Mouse (Mus musculus): Measurements from ENCODE around the gene Acad11.
A peak's percentile ranks its signal among the peaks of the same experiment; 100 is the strongest.

Gene Acad11

DNA sequence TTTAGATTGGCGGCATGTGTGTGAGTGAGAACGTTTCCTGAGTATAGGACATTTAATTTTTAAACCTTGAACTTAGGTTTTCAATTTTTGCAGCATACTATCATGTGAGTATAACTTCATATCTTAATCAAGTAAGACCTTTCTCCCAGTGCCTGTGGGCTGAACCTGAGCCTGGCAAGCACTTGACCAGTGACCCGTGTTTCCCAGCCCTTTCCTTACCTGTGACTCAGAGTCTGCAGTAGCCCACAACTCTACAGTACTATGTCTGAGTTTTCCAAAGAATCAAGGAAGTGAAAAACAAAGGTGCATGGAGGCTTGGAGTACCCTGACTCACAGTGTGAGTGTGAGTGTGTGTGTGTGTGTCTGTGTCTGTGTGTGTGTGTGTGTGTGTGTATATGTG lies 16.9 kb downstream of the Acad11 start:
- DNase-seq (ENCODE audit: low spot score) = no peak

DNA sequence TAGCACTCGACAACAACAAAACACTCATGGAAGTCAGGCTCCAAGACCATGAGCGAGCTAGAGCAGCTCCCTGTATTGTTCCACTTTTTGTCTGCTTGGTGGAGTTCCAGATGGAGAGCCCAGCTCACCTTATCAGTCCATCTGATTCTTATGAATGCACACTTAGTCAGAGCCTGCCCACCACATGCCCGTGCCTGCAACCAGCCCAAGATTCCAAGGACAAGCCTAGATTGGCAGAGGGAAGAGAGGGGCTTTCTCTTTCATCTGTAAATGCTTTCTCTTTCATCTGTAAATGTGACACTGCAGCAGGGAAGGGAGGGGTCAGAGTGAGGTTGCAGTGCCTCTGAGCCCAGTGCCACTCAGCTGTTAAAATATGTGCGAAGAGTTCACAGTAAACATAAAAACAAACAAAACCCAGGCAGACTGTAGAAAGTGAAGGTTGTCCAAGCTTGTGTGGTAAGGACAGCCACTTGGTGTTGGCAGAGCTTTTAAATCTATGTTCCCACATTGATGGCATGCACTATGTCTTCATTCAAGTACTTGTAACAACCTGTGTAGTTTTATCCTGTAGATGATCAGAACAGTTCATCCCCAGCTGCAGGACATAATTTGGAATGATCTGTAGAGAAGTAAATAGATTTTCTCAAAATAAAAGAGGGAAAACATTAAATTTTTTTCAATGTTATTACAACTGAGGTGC lies 22.7 kb downstream of the Acad11 start:
- no peak for DNase-seq (ENCODE audit: low spot score)

DNA sequence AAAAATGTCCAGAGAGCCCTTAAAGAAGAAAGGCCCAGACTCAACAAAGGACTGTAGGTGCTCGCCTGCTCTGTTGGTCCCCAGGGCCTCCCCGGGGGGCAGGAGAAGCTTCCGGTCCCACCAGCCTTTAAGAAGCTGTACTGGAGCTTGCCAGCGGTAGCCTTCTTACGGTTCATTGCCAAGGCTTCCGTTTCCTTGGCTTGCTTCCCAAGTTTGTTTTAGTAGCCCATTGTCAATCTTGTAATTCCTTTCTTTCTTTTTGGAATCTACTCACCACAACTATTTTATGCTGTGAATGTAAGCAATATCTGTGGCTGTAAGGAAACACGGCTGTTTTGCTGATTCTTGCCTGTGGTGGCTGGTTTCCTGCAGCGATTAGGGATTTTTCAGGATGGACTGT lies 25.4 kb downstream of the Acad11 start:
- no peak for DNase-seq (ENCODE audit: low spot score)

DNA sequence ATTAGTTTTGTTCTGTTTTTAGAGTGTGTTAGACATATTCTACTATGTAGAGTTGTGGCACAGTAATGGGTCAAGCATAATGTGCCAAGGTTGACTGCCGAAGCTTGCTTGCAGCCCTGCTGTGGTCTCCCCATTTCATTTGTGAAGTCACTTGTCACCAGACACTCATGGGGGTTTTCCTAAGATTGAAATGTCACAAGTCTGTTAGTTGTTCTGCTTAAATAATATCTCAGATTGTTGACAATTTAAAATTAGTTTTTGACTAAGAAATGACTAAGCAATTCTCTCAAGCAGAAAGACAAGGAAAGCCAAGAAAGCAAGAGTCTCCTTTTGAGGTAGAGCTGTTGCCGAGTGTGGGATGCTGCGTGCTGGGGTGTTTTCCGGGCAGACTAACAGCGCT lies 29.8 kb downstream of the Acad11 start:
- DNase-seq (ENCODE audit: low spot score) = no peak

DNA sequence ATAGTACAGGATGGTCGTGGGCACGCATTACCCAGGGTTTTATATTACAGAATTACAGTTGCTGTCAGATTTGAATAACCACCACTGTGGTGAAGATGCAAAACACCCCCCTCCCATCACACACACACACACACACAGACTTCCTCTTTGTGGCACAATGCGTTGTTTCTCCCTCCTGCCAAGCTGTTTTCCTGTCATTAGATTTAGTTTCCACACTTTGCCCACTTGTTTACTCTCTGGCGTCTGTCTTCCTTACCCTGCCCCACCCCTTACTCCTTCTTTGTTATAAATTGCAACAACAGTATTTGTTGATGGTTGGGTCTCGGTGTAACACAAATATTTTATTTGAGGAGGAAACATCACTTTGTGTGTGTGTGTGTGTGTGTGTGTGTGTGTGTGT lies 35.1 kb downstream of the Acad11 start:
- no peak for DNase-seq (ENCODE audit: low spot score)

DNA sequence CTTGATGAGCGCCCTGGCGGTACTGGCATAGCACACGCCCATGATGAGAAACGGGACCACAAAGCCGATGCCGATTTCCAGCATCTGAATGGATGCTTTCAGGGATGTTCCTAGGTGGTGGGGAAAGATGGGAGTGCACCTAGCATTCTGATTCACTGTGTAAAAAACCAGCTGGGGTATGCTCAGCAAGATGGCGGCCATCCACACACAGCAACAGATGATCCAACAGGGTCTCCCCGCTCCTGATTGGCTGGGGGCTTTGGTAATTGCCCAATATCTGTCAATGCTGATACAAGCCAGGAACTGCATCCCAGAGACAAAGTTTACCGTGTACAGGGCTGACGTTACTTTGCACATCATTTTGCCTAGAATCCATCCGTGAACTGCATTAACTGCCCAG lies 35.9 kb downstream of the Acad11 start:
- DNase-seq (ENCODE audit: low spot score) = peak; percentile 3

DNA sequence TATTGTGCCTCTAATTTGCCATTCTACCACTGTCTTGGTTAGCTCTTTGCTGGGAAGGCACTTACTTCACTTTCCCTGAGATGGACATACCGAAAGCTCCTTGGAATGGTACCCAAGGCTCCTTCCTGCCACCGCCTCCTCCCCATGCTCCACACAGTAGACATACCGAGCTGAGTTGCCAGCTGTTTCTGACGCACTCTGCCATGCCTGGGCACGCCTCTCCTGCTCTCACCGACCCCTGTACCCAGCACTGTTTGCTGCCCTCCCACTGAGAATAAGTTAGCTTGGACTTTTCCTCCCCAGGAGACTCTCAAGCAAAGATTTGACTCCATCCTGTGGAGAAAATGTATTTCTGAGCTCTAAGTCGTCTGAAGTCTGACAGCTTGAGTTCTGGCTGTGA lies 37.6 kb downstream of the Acad11 start:
- no peak for DNase-seq (ENCODE audit: low spot score)

DNA sequence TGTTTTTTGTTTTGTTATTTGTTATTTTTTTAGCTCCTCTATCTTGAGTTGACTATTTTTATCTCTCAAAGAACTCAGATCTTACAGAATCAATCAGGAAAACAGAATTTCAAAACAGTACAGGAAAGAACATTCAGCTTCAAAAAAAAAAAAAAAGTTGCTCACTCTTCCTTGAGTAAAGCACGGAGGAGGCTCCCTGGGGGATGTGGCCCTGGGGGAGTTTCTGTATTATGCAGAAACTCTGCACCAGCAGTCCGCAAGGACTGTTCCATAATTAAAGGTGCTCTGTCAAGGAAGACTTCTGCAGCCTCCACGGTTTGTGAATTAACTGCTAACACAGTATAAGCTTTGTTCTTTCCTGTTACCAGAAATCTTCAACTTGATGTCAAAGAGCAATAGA lies 38.3 kb downstream of the Acad11 start:
- no peak for DNase-seq (ENCODE audit: low spot score)

DNA sequence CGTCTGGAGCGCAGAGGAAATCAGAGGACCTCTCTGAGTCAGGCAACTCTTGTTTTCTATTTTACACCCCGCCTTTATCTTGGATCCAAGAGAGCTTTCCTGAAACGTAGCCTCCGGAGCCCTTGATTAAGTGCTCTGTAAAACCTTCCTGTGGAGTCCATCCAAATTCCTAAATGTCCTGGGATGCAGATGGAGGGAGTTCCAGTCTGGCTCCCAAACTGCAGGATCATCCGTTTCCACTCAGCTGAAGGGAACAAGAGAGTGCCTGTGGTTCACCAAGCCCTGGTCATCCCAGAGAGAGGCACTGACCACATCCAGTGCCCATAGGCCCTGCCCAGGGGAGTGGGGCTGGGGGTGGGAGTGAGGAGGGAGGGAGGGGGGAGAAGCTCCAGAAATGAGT lies 39.1 kb downstream of the Acad11 start:
- DNase-seq (ENCODE audit: low spot score) = no peak

DNA sequence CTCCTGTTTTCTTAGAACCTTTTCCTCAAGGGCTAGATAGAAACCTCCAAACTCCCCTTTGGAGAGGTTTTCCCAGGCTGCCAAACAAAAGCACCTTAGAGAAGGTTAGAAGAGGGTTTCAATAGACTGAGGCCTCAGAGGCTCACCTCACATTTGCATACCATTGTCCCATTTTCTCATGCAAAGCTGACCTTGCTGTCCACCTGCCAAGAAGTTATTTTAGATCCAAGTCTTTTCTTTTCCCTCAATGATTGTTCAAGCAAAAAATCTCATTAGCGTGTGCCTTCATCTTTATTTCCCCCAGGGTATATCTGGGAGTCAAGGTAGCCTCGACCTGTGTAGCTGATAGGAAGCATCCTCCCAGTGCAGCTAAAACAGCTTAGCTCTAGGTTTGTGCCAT lies 39.7 kb downstream of the Acad11 start:
- no peak for DNase-seq (ENCODE audit: low spot score)

DNA sequence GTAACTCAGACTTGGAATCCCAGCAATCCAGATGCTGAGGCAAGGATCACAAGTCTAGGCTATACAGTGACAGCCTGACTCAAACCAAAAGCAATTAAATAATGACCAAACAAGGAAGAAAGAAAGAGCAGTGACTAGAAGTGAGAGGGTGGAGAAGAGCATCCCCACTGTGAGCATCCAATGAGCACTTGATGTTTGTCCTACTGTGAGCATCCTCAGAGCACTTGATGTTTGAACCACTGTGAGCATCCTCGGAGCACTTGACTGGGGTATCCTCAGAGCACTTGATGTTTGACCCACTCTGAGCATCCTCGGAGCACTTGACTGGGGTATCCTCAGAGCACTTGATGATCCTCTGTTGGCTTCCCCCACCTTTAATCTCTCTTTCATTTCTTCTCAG lies 41.8 kb downstream of the Acad11 start:
- DNase-seq (ENCODE audit: low spot score) = no peak

DNA sequence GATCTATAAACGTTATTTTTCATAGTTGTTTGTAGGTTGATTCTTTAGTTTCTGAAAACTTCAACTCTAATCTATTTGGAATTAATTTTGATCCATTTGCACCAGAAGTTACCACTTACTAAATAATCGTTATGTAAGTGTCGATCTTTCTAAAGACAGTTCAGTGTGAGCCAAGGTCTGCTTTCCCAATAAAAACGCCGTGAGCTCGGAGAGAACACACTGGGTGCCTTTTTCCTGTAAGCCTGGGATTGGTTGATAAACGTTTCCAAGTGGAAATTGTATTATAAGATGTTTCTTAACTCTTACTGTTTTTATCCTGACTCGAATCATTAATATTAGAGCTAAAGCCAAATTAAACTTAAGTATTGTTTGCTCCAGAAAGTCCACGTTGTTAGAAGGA lies 43.8 kb downstream of the Acad11 start:
- DNase-seq (ENCODE audit: low spot score) = no peak

DNA sequence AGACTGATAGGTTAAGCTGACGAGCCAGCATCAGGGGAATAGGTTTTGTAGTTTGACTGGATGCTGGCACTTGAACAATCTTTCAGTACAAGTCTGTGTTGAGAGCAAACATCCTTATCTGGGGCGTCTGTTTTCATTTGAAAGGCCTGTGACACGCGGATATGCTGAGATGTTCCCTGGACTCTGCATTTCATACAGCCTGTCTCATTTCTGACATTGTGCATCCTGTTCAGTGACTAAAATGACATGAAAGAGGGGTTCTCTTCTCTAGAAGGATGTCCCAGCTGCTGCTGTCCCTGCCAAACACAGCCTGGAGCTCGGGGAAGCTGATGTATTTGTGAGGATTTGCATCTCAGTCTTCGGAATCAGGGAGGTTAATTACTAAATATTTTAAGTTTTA lies 44.3 kb downstream of the Acad11 start:
- no peak for DNase-seq (ENCODE audit: low spot score)

DNA sequence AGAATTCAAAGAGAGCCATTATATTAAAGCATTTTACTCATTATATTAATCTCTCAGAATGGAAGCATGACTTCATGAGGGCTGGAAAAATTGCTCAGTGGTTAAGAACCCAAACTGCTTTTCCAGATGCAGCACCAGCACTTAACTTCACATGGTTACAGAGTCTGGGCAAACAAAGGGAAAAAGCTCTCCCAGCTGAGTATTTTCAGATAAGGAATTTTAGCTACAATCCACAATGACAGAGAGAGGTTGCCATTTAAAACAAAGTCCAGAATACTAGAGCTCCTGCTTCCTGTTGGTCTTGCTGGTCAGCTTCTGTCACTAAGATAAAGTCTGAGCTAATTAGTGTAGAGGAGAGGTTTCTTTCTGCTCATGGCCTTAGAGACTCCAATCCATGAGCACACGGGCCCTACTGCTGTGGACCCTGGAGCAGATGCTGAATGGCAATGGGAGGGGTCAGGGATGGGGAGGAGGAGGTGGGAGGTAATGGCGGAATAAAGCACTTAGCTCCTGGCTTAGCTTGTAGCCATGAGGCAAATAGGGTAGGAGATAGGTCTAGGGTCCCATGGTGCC lies 45.5 kb downstream of the Acad11 start:
- no peak for DNase-seq (ENCODE audit: low spot score)

DNA sequence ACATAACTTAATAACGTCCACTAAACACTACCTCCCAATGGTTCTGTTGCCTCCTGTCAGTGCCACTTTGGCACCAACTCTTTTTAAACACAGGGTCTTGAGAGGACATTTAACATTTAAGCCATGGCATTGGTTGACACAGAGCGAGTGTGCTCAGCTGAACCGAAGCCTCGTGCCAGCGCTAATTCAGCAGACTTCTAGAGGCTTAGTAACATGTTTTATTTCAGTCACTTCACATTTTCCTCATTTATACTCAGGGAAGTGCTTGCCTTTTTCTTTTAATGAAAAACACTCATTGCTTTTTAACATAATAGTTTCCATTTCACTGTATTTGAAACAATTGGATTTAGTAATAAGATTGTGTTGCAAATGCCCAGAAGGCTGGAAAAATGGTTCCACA lies 46.0 kb downstream of the Acad11 start:
- no peak for DNase-seq (ENCODE audit: low spot score)

DNA sequence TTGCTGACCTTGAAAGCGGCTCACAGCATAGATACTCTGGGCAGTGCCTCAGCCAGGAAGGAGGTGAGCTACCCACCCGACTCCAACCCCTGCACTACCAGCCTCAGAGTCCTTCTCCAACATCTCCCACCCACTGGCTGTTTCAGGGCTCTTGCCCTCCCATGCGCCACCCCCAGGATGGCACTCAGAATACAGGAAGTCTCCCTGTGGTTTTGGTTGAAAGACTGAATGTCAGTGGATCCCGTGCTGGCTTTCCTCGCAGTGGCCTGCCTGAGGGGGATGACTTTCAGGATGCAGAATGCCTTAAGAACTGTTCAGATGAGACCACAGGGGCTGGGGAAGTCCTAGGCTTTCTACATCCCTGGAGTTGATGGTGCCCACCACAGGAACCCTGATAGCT lies 59.9 kb downstream of the Acad11 start:
- DNase-seq (ENCODE audit: low spot score) = no peak

DNA sequence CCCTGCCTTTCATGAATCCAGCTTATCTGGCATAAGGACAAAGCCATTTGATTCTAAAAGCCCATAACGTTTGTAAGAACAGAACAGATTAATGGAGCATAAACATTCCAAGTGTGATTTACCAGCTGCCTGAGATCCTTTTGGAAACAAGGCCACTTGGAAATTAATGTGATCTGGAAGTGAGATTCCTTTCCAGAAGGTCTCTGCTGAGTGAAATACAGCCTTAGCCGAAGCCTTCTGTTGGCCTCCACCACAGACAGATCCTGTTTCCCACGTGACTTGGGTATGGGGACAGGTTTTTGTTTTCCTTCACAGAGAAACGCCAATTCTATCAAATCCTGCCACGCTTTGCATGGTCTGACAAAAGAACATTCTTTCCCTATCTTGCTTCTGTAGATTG lies 60.4 kb downstream of the Acad11 start:
- peak; percentile 11 for DNase-seq (ENCODE audit: low spot score)

DNA sequence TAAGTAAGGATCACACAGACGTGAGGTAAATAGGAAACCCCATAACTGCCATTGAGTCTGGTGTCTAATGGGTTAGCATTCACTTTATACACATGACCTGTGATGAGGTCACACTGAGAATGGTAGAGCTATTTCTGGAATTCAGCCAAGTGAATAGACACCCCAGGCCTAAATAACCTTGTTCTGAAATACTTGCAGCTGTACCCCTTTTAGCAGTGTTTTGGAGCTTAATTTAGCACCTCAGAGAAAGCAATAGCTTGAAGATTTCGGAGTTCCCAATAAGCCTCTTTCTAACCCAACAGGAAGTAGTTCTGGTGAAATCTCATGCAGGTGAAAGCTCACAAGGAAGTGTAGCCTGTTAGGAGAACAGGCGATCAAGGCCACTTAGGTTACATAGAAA lies 63.7 kb downstream of the Acad11 start, which contains the start of gene Ackr4:
Gene Ackr4, minus strand, starts transcription at position 101 of the 400 bp plus-strand sequence.
- no peak for DNase-seq (ENCODE audit: low spot score)

DNA sequence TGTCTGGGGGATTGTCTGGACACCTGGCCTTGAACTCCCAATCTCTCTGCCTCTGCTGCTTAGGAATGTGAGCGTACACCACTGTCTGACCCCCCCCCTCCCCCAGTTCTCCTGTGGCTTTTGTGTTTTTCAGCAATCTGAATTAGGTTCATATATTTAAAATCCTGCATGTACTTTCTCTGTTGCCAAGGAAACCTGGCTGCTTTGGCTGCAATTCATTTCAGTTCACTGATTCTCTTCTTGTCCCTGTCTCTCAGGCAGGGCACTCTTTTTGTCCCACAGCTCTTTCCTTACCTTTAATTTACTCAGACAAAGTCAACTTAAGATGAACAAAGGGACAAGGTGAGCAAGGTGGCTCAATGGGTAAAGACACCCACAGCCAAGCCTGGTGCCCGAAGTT lies 64.9 kb downstream of the Acad11 start:
- DNase-seq (ENCODE audit: low spot score) = no peak

DNA sequence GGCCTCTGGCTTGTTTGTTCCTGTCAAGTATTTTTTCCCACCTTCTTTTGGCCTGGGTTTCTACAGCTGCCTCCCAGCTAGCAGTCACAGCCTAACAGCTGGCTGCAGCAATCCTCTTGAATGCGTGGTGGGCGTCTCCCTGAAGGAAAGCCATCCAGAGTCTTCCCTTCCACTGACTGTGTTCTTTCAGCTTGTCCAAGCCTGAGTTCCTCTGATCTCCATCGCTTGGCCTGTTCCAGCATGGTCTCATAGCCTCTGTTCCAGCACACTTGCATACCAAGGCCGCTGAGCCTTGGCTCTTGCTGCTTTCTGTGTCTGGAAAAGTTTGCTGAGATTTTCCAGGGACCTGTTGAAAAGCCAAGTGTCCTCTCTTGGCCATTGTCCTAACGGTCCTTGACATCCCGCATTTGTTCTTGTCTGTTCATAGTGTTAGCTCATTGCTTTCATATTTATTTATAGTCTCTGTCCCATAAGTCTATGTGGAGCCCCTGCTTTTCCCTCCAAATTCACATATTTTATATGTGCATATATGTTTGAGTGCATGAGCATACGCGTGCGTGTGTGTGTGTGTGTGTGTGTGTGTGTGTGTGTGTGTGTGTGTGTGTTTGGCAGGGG lies 67.1 kb downstream of the Acad11 start:
- DNase-seq (ENCODE audit: low spot score) = no peak

DNA sequence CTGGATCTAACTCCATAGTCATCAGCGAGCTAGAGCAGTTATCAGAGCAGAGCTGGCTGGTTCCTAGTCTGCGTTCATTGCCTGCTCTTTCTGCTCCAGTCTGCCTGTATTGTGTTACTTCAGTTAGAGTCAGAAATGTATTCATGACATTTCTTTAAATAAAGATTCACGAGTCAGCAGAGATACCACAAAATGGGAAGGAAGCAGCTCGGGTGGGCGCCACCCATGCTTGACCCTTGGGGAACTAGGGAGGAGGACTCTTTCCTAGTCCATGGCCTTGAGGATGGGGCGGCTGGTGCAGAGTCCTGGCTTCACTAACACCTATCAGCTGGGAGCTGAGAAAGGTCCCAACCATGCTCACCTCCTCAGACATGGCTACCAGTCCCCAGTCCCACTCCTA lies 77.2 kb downstream of the Acad11 start:
- DNase-seq (ENCODE audit: low spot score) = no peak

DNA sequence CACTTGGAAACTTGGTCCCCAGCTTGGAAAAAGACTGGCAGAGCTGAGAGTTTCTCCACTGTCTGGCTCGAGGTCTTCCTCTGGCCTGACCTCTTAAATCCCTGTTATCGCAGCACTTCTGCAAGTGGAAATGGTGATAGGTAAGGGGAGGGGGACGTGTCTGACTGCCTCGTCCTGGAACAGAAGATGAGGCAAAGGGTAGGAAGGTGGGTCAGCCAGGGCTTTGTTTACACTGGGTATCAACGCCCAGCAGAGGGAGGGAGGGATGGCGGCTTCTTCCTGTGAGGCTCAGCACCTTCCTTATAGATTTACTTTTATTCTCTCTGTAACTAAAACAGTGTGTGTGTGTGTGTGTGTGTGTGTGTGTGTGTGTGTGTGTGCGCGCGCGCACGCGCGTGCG lies 79.6 kb downstream of the Acad11 start:
- no peak for DNase-seq (ENCODE audit: low spot score)

DNA sequence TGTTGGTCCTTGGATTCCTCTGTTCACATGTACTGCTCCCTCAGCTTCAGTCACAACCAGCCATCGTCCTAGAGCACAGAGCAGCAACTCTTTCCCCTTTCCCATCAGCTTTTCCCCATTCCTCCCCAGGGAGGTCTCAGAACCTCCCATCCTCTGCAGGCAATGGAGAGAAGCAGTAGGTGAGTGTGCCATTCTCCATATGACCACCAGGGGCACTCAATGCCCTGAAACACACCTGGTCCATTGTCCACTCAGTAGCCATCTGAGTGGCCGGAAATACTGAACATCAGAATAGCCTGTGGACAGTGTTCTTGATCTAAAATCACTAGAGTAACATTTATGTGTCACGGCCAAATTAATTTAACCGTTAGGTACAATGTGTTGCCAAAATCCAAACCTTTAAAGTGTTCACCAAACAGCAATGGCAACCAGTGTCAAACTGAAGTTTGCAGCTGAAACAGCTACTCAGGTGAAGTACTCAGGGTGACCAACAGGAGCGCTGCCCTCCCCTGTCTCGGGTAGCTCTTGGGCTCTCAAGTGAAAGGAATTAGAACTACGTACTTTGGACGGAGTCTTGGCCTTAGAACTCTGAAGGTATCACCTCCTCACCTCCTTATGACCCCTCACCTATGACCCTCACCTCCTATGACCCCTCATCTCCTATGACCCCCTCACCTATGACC lies 81.3 kb downstream of the Acad11 start:
- no peak for DNase-seq (ENCODE audit: low spot score)
